Mouse (Mus musculus) kidney, adult 8-10 months (tissue): Measurements from ENCODE around the gene Snap91.

Experiments
- DNase-seq, 2 experiments: peaks; one replicate each; pipeline ENCODE4 v3.0.0; 2022

Gene Snap91

DNA sequence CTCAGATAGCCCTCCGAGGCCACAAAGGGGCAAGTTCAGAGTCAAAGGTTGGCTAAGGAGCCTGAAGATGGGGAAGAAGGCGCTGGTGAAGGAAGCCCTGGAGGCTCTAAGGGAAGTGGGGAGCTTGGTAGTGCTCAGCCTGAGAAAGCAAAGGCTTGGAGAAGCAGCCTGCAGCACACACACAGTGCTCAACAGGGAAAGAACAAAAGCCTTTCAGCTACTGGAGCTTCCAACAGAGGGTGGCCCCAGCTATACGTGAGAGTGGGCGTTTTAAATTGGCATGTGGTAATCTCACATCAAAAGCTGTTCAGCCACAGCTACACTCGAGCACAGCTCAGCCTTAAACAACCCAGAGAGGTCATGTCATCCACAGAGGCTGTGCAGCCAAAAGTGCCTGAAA lies 67.1 kb downstream of the Snap91 start:
- no peak for DNase-seq

DNA sequence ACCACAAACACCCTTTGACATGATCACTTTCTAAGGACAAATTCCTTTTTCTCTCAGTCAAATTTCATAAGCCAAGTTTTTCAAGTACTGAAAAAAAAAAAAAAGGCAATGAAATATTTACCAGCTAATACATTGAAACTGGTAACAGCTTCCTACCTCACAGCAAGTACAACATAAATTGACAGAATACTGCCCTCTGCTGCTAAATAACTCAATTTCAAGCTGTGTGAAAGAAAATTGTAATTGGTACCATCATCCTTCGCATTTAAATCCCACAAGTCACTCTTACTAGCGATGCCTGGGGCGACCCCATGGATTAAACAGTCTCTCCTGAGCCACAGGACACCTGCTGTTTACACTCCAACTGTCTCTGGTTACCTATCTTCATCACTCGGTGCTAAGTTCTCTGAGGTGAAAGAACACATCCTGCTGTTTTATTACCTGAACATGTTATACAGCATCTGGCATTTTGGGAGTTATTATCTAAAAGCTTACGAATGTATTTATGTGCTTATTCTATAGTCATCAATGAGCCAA lies 69.7 kb downstream of the Snap91 start:
- DNase-seq: no peak

DNA sequence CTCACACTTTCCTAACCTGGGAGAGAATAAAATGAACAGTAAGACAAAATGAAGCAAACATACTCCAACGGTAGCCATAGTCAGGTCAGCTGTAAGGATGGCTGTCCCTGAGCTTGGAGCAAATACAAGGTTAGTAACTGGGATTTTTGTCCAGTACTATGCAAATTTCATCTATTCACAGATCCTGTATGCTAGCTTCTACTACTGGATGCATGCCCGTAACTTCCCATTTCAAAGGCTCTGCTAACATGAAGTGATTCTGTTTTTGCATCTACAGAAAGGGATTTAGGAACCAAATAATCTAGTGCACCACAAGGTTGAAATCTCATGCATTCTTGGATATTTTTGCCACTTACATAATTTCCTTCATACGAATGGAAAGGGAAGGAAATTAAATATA lies 70.2 kb downstream of the Snap91 start:
- DNase-seq: no peak

- DNase-seq: peak; percentile 7 to 9
Measured at GRCm38 (mm10) chr9:86800600-86801163, 79.8 kb downstream of the Snap91 start.

GRCm38 (mm10) chr9:86799099-86799498 lies 81.4 kb downstream of the Snap91 start:
- DNase-seq: no peak

DNA sequence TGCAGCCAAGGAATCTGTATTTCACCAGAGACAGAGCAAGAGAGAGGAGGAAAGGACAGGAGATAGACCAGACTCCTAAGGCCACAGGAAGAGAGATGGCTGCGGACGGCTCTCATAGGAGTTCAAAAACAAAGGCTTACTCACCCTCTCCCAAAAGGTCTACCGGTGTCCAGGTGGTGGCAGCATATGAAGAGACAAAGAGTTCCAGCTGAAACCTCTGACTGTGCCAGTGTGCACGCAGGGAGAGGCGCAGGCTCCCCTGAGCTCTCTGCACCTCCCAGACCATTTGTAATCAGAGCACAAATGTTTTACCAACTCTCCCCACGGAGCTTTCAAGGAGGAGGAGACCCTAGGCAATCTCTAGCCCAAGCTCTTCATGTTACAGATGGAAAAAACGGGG lies 81.8 kb downstream of the Snap91 start:
- DNase-seq: no peak

- no peak for DNase-seq
Measured at GRCm38 (mm10) chr9:86798129-86798528, 82.3 kb downstream of the Snap91 start.

DNA sequence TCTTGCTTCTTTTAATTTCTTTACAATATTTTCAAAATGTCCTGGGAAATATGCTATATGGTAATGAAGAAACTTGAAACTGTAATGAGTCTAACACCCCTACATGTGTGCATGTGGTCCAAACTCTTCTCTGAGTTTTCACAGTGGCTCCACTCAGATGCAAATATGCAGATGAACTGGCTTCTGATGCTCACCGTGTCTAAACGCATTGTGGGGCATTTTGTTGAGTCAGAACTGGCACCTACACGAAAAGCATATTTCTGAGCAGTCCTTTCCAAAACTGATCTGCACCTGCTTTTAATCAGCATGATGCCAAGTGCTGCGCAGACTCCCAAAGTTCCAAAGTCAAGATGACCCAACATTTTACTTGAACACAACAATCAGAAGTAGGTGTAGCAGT lies 82.9 kb downstream of the Snap91 start:
- no peak for DNase-seq

GRCm38 (mm10) chr9:86795236-86795635 lies 85.2 kb downstream of the Snap91 start:
- no peak for DNase-seq

DNA sequence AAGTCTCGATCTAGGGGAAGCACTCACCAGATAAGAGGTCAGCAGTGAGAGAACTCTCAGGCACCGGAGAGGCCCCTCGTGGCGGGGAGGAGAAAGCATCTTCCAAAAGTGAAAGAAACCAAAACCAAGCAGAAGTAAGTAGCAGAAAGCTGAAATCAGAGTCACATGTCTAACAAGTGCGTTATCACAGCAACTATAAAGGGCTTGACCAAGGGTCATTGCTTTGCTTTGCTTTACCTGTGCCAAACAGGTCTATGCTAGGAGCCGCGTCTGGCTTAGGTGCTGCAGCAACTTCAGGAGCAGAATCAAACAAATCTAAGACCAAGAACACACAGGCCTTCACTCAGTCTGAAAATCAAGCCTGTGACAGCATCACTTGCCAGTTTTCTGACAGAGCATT lies 88.5 kb downstream of the Snap91 start:
- no peak for DNase-seq

DNA sequence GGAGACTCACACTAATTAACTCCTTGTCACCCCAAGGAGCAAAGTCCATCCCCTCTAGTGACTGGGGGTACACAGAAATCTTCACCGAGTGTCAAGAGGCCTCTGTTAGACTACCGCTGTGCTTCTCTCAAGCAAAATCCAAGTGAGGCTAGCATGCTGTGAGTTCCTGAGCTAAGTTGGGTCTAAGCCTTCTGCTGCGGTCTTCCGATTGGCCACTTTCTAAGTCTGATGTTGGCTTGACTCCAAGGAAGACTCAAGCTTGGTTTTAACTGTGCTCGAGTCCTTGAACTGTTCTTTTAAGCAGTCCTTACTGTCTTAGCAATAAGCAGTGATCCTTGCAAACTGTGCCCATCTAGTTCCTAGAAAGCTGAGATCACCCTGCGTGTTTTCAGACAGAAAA lies 91.3 kb downstream of the Snap91 start:
- DNase-seq: no peak

- no peak for DNase-seq
Measured at GRCm38 (mm10) chr9:86782836-86783235, 97.6 kb downstream of the Snap91 start.

DNA sequence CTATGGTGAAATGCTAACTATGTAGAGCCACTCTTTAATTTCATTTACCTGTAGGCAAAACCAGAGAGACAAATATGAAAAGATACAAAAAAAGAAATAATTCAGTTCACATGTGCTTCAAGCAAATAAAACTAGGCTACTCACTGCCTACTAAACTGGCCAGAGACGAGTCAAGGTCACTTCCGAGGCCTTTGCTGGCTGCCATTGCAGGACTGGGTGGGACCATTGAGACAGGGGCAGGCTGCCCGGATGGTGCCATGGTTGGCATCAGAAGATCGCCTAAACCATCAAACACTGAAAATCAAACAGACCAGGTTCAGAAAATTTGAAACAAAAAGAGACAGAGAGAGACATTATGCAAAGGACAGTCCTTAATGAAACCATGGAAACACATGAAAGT lies 99.0 kb downstream of the Snap91 start:
- no peak for DNase-seq

DNA sequence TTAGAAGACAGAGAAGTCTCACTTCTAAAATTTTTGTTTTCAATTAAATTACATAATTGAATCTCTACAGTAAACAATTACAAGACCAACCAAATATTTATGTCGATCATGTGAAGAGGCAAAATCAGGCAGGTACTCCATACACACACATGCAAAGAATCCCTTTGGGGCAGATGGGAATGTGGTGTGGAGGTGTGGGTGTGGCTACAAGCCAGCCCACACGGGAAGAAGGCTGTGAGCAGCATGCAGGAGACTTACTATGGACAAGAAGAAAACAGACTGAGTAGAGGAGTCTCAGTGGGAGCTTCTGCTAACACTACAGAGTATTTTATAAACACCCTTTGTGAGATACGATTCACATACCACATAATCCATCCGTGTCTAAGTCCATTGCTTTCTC lies 102.2 kb downstream of the Snap91 start:
- no peak for DNase-seq

GRCm38 (mm10) chr9:86777309-86777708 lies 103.1 kb downstream of the Snap91 start:
- DNase-seq: no peak

DNA sequence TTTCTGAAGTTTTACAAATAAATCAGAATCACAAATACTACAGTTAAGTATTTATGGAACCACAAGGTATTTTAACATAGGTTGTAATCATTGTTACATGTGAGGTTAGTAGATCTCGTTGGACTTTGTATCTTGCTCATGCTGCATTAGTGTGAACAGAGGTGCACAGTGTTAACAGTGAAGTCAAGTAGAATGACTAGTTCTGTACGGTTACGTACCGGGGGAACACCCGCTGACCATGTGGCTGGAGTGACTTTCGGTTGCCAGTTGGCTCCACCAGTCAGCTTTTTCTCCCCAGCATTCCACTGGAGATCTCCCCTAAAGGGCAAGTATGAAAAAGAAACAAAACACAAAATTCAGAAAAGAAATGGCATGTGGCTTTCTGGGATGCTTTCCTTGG lies 105.1 kb downstream of the Snap91 start:
- no peak for DNase-seq

DNA sequence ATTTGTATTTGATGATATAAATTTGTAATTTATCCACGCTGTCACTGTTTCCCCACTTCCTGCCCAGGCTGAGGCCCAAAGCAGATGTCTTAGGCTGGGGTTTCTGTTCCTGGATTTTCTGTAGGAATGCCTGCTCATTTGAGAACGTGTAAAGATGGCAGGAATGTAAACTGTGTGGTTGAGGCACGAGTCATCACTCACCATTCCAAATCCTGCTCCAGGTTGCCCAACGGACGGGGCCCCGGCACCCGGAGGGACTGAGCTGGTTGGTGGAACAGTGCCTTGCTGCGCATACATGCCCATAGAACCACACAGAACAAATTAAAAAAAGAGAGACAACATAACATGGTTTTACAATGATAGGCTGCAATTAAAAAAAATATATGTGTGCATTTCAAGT lies 106.5 kb downstream of the Snap91 start:
- DNase-seq: no peak

DNA sequence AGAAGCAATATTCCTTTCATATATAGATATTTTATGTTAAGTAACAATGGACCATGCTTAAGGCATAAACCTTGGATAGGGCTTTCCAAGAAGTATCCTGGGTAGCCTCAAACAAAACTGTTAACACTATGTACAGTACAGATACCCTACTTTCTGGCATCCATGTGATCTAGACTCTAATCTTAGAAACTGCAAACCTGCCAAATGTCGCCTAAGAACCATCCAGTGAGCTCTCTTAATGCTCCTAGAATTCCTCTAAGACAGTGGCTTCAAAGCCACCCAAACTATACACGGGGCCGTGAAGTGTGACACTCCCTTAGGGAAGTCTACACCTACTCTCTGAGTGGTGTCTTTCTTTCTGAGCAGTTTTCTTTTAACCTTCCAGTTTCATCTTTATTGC lies 107.6 kb downstream of the Snap91 start:
- no peak for DNase-seq

- no peak for DNase-seq
Measured at GRCm38 (mm10) chr9:86766991-86767390, 113.5 kb downstream of the Snap91 start.

DNA sequence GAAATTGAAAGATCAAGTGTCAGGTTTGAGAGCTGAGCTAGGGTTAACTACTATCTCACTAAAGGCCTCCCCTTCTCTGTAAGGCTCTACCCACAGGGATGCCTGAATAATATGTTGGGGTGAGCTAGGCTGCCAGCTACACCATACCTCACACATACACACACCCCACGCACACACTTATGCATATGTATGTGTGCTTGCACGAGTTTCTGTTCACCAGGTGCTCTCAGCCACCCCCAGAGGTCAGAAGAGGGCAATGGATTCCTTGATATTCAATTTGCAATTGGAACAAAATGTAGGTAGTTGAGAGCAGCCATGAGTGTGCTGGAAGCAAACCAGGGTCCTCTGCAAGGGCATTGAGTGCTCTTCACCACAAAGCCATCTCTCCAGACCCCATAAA lies 116.5 kb downstream of the Snap91 start:
- no peak for DNase-seq

- DNase-seq: no peak
Measured at GRCm38 (mm10) chr9:86762477-86763376, 117.7 kb downstream of the Snap91 start.

GRCm38 (mm10) chr9:86745926-86746581 lies 134.4 kb downstream of the Snap91 start:
- peak; percentile 42 to 70 for DNase-seq

- no peak for DNase-seq
Measured at GRCm38 (mm10) chr9:86744041-86744440, 136.4 kb downstream of the Snap91 start.
